ENCODE assay signal across 8 mouse cellular contexts in genomic region chr2:61655046-61655381, GRCm38 (mm10). TPM values are rescaled to one million over a fixed set of nuclear protein-coding genes. Genes with fewer than 3 reads are reported as not detected.
DNase-seq lines count a peak whose midpoint lies in the region; ATAC-seq lines count a peak whose summit lies in the region.

No protein-coding gene starts in this region.

- H3K4me3 ChIP-seq in lung, embryonic 16.5 days (ENCODE audit: low read length): peak overlapping the region; percentile 63
- H3K4me3 ChIP-seq in limb, embryonic 12.5 days (replicated peaks): peak overlapping the region; percentile 58
- peak overlapping the region; percentile 57 for H3K4me3 ChIP-seq in stomach, embryonic 15.5 days (replicated peaks)

- H3K9me3 ChIP-seq in lung, embryonic 16.5 days (ENCODE audit: control insufficient read depth, low read length): no peaks in the 10 kb centered on the region
- no peaks in the 10 kb centered on the region for H3K9me3 ChIP-seq in limb, embryonic 12.5 days
- no peaks in the 10 kb centered on the region for H3K9me3 ChIP-seq in stomach, embryonic 15.5 days

- H3K36me3 ChIP-seq in lung, embryonic 16.5 days (ENCODE audit: control insufficient read depth, insufficient read depth, low read length): peaks cover 2% of the 10 kb centered on the region; the same call in 1 of the 2 replicates
- peaks cover 3% of the 10 kb centered on the region; the same call in 1 of the 2 replicates for H3K36me3 ChIP-seq in limb, embryonic 12.5 days
- H3K36me3 ChIP-seq in stomach, embryonic 15.5 days: no peaks in the 10 kb centered on the region

- no peaks in the 10 kb centered on the region; the same call in 1 of the 2 replicates for H3K27me3 ChIP-seq in lung, embryonic 16.5 days (ENCODE audit: control insufficient read depth, insufficient read depth, low read depth, low read length)
- peaks cover 26% of the 10 kb centered on the region for H3K27me3 ChIP-seq in limb, embryonic 12.5 days
- H3K27me3 ChIP-seq in stomach, embryonic 15.5 days (replicated peaks): no peaks in the 10 kb centered on the region

- H3K4me1 ChIP-seq in lung, embryonic 16.5 days (replicated peaks; ENCODE audit: control insufficient read depth, insufficient read depth, low read length): peaks cover 9% of the 10 kb centered on the region
- peaks cover 11% of the 10 kb centered on the region for H3K4me1 ChIP-seq in limb, embryonic 12.5 days (replicated peaks)
- H3K4me1 ChIP-seq in stomach, embryonic 15.5 days: peaks cover 9% of the 10 kb centered on the region; the same call in 1 of the 2 replicates

- H3K27ac ChIP-seq in lung, embryonic 16.5 days (ENCODE audit: low read length): no peak overlapping the region
- H3K27ac ChIP-seq in limb, embryonic 12.5 days: no peak overlapping the region
- no peak overlapping the region for H3K27ac ChIP-seq in stomach, embryonic 15.5 days

- H3K9ac ChIP-seq in lung, embryonic 16.5 days (ENCODE audit: low read length): peak overlapping the region; percentile 71
- peak overlapping the region; percentile 69 for H3K9ac ChIP-seq in limb, embryonic 12.5 days (replicated peaks)
- no peak overlapping the region for H3K9ac ChIP-seq in stomach, embryonic 15.5 days

- peak overlapping the region; percentile 99 for H3K4me2 ChIP-seq in lung, embryonic 16.5 days (ENCODE audit: low read depth, low read length)
- peak overlapping the region; percentile 96 for H3K4me2 ChIP-seq in limb, embryonic 12.5 days
- peak overlapping the region; percentile 98 for H3K4me2 ChIP-seq in stomach, embryonic 15.5 days

- ATAC-seq in lung, embryonic 16.5 days (ENCODE audit: low read depth): 0 out of 2 replicates have a peak, but pooled peaks have one; percentile 3
- ATAC-seq in limb, embryonic 12.5 days (ENCODE audit: insufficient number of reproducible peaks, insufficient read depth, low FRiP score, low TSS enrichment, low read depth): no peak
- ATAC-seq in stomach, embryonic 15.5 days (ENCODE audit: insufficient read depth, low FRiP score, low read depth): no peak

- 20% methylated on average over 12 of the region's 12 CpGs for WGBS in lung, embryonic 16.5 days
- 5% methylated on average over 12 of the region's 12 CpGs for WGBS in limb, embryonic 12.5 days
- WGBS in stomach, embryonic 15.5 days: 27% methylated on average over 12 of the region's 12 CpGs

- peak; percentile 20 for DNase-seq in cerebellum, adult 11 months
- no peak for DNase-seq in cerebellum, postnatal 4 days (ENCODE audit: low spot score in 2 of 2)
- no peak for DNase-seq in lung, postnatal 36 days
- DNase-seq in adrenal gland, adult 2 months: no peak
- no peak for DNase-seq in natural killer cell, adult 2 months (ENCODE audit: low spot score in 2 of 2)

RNA-seq across cellular contexts. Expression of gene Psmd14, which starts 56.5 kb away (rescaled TPM):
- polyA plus RNA-seq in lung, embryonic 16.5 days (2015; fragmentation: Nextera tagmentation; extraction: Ambion mirVana): 157 TPM in 2 replicates
- polyA plus RNA-seq in limb, embryonic 12.5 days (2016; fragmentation: Nextera tagmentation; extraction: Ambion mirVana): 195 and 197 TPM in 2 replicates
- 171 and 180 TPM in 2 replicates for polyA plus RNA-seq in stomach, embryonic 15.5 days (2015; fragmentation: Nextera tagmentation; extraction: Ambion mirVana)
- 100 to 1,000 TPM; 108 to 118 TPM for total RNA-seq in adrenal gland, adult 2 months (2021)
- 2.3 and 3.1 TPM in 2 replicates for polyA plus RNA-seq in adrenal gland, adult 2 months (2012; rRNA removed)

Comparison
In these comparisons a context has a peak if more than half of its experiments do, and no peak if none do; other contexts are left out.
1. RNA of gene Psmd14, which starts 56.5 kb away (polyA plus RNA-seq): 195 to 197 TPM in limb, embryonic 12.5 days, 171 to 180 TPM in stomach, embryonic 15.5 days and 157 TPM in lung, embryonic 16.5 days; 2.3 to 3.1 TPM in adrenal gland, adult 2 months; every median in the first group is over 10 times any median in the second.
2. Peak in every context shown above with its lines, with median percentiles within 50 percentile points of each other: H3K4me2 ChIP-seq and H3K4me3 ChIP-seq.